Mouse (Mus musculus) 416B (cell line): ENCODE results near the gene E130114P18Rik.

Source experiments
- DNase-seq: peaks from one replicate; pipeline ENCODE4 v3.0.0; 2011; ENCODE audit warnings: low read depth

E130114P18Rik gene

GRCm38 (mm10) chr4:97647700-97648435, 130.0 kb downstream of the E130114P18Rik start:
- peak; percentile 15 for DNase-seq

GRCm38 (mm10) chr4:97647236-97647635, 130.6 kb downstream of the E130114P18Rik start:
- no peak for DNase-seq

- no peak for DNase-seq
Observed at GRCm38 (mm10) chr4:97640385-97640784, 137.5 kb downstream of the E130114P18Rik start.

DNA sequence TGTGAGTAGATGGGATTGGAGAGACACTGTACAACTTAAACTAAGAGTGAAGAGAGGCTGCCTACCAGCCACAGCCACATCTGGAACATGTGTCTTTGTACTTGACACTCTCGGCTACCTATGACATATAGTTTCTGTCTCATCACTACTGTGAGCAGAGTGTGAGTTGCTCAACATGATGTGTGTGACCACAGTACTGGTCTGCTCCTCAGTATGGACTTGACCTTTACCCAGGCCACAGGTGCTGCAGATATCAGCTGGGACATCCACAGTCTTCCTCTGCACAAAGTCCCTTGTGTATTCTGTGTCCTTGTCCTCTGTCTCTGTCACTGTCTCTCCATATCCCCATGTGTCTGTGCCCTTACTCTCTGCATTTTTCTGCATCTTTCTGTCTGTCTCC, 141.3 kb downstream of the E130114P18Rik start:
- DNase-seq = no peak

DNA sequence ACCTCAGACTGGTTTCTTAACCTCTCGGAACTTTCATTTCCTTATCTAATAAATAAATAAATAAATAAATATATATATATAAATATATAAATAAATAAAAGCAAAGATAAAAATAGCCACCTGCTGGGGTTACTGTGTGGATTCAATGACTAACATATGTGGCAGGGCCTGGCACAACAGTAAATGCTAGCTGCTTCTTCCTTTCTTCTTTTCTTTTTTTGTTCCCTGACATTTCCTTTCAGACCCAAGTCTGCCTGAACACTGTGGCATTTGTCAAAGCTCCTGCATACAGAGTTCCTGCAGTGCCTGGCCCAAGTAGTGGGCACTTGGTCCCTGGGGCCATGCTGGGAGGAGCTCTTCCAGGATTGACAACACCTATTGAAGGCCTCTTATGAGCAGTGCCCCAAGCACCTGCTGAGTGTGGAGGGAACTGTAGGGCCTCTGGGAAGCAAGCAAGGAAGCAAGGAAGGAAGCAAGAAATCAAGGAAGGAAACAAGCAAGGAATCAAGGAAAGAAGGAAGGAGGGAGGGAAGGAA, 142.1 kb downstream of the E130114P18Rik start:
- no peak for DNase-seq

DNA sequence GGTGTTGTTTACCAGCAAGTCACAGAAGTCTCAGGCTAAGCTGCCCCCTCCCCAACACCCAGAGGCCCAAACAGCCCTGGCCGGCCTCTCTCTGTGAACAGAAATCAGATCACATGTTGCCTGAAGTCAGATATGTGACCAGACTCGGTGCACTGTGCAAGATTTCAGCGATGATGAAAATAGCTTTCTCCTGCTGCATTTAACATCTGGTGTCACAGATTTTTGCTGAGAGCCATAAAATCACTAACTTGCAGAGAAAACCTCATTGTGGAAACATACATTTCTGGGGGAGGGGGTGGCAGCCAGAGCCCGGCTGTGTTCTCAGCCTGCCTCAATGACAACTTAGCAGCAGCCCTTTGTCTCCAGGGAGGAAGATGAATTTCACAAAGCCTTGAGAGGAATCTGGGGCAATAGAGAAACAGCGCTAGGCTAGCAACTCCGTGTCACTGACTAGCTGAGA, 142.6 kb downstream of the E130114P18Rik start:
- DNase-seq = no peak

GRCm38 (mm10) chr4:97628881-97629605, 148.8 kb downstream of the E130114P18Rik start:
- no peak for DNase-seq

GRCm38 (mm10) chr4:97626002-97626720, 151.7 kb downstream of the E130114P18Rik start:
- no peak for DNase-seq

DNA sequence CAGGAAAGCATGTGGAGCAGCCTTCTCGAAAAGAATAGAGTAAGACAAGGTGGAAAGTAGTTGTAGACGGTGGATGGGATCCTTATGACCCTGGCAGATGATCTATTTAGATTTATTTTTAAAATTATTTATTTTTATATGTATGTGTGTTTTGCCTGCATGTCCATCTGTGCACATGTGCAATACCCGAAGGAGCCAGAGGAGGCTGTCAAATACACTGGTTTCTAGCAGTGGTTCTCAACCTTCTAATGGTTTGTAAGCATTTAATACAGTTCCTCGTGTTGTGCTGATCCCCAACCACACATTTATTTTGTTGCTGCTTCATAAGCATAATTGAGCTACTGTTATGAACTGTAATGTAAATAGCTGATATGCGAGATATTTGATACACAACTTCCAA, 154.7 kb downstream of the E130114P18Rik start:
- DNase-seq = peak; percentile 4

GRCm38 (mm10) chr4:97621731-97622130, 156.1 kb downstream of the E130114P18Rik start:
- no peak for DNase-seq

GRCm38 (mm10) chr4:97620409-97620808, 157.5 kb downstream of the E130114P18Rik start:
- DNase-seq = no peak

DNA sequence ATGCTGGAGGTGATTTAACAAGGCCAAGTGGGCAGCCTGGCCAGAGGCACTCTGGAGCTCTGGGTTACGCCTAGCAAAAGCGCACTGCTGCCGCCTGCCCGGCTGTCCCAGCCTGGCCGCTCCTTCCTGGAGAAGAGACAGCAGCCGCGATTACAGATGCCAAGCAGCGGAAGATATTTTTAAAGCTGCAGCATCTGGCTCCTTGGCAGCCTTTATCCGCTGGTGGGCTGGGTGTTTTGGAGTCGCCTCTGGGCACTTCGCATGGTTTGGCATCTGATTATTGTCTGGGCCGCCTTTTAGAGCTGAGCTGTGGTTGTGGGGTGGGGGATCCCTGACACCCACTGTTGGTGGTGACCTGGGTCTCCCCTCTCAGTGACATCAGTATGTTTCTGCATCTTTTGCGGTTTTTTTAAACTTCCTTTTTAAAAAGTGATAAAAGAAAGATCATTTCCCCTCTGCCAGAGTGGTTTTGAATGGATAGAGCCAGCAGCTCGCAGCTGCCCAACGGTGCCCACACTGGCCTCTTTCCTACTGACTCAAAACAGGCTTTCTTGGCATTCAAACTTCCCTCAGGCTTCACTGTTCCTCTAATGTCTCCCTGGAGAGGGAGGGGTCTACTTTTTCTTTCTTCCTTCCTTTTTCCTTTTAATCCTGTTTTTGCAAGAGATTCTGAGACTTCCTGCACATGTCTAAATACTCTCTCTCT, 159.1 kb downstream of the E130114P18Rik start:
- DNase-seq = no peak

- no peak for DNase-seq
Observed at GRCm38 (mm10) chr4:97615031-97615430, 162.8 kb downstream of the E130114P18Rik start.

DNA sequence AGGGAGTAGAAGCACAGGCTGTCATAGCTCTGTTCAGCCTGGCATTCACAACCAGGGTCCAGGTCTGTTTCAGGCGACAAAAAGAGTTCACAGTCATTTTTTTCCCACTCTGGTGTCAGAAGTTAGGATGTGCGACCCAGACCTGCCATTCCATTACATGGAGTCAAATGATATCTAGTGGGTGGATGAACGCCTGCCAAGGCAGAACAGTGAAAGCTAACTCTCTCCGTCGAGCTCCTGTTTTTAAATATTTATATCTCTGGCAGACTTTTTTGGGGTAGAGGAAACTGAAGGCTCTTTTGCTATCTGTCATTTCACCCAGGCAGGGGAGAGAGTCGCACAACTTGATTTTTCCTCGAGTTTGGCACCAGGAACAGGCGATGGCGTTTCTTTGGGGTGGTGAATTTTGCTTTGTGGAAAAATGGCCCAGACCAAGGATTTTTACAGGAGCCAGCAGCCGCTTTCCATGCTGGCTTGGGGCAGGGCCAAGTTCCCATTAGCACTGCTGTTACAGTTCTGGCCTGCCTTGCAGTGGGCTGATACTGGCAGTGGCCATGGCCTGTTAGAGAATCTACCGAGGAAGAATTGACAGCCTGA, 166.5 kb downstream of the E130114P18Rik start:
- no peak for DNase-seq

DNA sequence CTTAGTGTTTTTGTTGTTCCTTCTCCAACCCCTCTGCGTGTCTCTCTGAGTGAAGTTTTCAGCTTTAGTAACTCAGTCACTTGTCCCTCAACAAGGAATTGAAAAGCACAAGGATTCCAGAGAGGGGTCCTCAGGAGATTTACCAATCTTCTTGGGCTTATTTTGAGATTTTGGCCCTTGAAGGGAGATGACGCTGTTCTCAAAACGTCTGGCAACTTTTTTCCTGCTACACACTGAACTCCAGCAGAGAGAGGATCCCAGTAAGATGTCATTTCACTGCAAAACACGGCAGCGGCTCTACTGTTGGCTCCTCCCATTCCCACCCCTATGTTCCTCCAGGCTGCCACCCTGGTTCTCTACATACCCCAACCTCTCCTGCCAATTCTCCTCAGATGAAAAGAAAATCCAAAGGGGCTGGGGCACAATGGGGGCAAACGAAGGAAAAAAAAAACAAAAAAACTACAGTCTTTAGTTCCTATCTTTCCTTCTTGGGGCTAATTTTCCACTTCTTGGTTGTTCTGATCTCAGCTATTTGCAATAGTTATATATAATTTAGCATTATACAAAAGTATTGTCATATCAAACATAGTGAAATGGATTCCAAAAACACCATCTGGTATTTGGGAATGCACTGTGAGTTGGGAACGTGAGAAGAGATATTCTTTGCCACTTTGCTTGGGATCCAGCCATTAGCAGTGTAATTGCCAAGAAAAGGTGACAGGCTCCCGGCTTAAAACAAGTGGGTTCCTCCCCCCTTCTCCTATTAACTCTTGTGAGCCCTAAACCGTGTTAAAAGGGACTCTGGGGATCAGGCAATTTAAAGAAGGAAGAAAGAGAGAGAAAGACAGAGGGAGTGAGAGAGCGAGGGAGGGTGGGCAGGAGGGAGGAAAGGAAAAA, 167.8 kb downstream of the E130114P18Rik start:
- no peak for DNase-seq

- no peak for DNase-seq
Observed at GRCm38 (mm10) chr4:97609329-97609728, 168.5 kb downstream of the E130114P18Rik start.

DNA sequence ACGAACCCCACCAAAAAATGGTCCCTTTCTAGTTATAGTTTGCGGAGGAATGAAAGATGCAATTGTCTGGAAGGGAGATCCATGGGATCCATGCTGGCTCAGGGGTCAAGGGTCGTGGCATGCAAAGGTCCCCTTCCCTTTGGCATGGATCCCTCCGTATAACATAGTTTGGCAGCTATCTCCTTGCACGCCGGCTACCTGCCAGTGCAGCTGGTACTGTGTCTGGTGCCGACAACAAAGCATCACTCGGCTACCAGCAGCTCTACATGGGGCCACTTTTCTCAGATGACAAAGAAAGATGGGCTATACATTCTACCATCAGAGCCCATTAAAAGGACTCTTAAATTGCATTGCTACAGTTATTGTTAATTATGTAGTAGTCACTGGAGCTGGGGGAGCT, 169.2 kb downstream of the E130114P18Rik start:
- no peak for DNase-seq

DNA sequence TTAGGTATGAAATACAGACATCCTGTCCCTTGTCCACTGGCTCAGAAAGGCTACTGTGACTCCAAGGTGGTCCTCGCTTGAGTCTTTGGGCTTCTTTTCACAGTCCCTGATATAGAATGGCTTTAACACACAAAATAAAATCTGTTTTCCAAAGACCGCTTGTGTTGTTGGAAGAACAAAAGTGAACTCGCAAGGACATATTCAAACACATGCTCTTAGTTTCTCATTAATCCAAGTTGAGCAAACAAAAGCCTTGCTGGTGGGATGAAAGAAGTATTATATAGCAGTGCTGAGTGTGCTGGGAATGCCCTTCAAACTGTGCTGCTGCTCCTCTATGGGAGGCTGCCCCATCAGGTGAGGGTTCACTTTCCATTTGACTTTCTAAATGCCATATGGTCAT, 169.7 kb downstream of the E130114P18Rik start:
- DNase-seq = no peak

- no peak for DNase-seq
Observed at GRCm38 (mm10) chr4:97607169-97607568, 170.7 kb downstream of the E130114P18Rik start.

- no peak for DNase-seq
Observed at GRCm38 (mm10) chr4:97606524-97606923, 171.4 kb downstream of the E130114P18Rik start.
